Mouse (Mus musculus) limb, embryonic 11.5 days (tissue): ENCODE measurements around the gene Usp35. TPM values are rescaled to one million over a fixed set of nuclear protein-coding genes. Genes with fewer than 3 reads are reported as not detected.

Experiments used
- ATAC-seq: fragments of 200-750 bp; cut with Nextera tagmentation; 2 replicates; pipeline ENCODE4 v1.8.0; 2017; ENCODE audit warnings: low read depth; ENCODE audit not compliant: insufficient number of reproducible peaks, low FRiP score, low TSS enrichment
- DNase-seq: peaks from one replicate; pipeline ENCODE4 v3.0.0-alpha.2; 2015; ENCODE audit warnings: low spot score
- H3K27ac ChIP-seq: fragments of 300-500 bp; sonication (generic); replicated peaks from 2 replicates; pipeline ENCODE4 v1.5.1; 2014; ENCODE audit warnings: low read depth, mild to moderate bottlenecking, low read length
- H3K27me3 ChIP-seq: fragments of 300-500 bp; sonication (generic); 2 replicates; pipeline ENCODE4 v1.6.1; 2014; ENCODE audit warnings: mild to moderate bottlenecking, low read length, mixed read lengths; ENCODE audit not compliant: control insufficient read depth, insufficient read depth
- H3K36me3 ChIP-seq: fragments of 300-500 bp; sonication (generic); 2 replicates; pipeline ENCODE4 v1.6.1; 2014; ENCODE audit warnings: mild to moderate bottlenecking, low read length, moderate library complexity, mixed read lengths; ENCODE audit not compliant: control insufficient read depth, insufficient read depth
- H3K4me1 ChIP-seq: fragments of 300-500 bp; sonication (generic); 2 replicates; pipeline ENCODE4 v1.6.1; 2014; ENCODE audit warnings: low read length, mixed read lengths; ENCODE audit not compliant: control insufficient read depth, insufficient read depth
- H3K4me2 ChIP-seq: fragments of 300-500 bp; sonication (generic); 2 replicates; pipeline ENCODE4 v1.6.1; 2014; ENCODE audit warnings: low read depth, mild to moderate bottlenecking, moderate library complexity; ENCODE audit not compliant: severe bottlenecking
- H3K4me3 ChIP-seq: fragments of 300-500 bp; sonication (generic); 2 replicates; pipeline ENCODE4 v1.5.1; 2014; ENCODE audit warnings: low read depth, low read length
- H3K9ac ChIP-seq: fragments of 300-500 bp; sonication (generic); 2 replicates; pipeline ENCODE4 v1.6.1; 2014; ENCODE audit warnings: mild to moderate bottlenecking, low read length
- H3K9me3 ChIP-seq: fragments of 300-500 bp; sonication (generic); 2 replicates; pipeline ENCODE4 v1.6.1; 2016; ENCODE audit warnings: low read length; ENCODE audit not compliant: control insufficient read depth
- WGBS: fragments of 180-500 bp; shearing (Covaris S2); extraction: QIAGEN DNeasy Blood & Tissue Kit; methylation state at CpG from one replicate; pipeline ENCODE4 v1.1.7; 2014; 5-methylcytosine and 5-hydroxymethylcytosine counted together
- polyA plus RNA-seq: library from polyadenylated mRNA; unstranded; fragments of >200 nt; fragmentation: Nextera tagmentation; extraction: Ambion mirVana; gene quantifications from 2 replicates; pipeline ENCODE4 v1.2.1, GENCODE M21; 2014

Usp35 gene
- polyA plus RNA-seq, 1 experiment from 2014 or later = 2.5 TPM

DNA sequence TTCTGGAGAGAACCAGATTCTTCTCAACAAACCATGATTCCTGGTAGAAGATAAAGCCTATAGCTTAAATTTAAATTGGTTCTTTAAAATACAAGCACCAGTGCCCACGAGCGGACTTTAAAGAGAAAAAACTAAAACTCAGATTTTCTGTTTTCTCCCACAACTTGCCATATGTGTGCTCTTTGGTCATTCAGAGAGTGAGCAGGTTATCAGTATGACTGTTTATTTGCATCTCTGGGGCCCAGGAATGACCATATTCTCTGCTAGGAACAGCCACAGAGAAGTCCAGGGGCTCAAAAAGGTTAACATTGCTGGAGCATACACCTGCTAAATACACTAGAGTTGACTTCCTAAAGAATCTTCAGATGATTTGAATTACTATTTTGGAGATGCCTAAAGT is 33.5 kb downstream of the Usp35 start:
- WGBS = 87% methylated on average over 2 of the region's 2 CpGs
- Histone ChIP-seq H3K9me3 (no peaks in the 10 kb centered on the region), H3K27ac (no peak overlapping the region), H3K9ac (no peak overlapping the region), H3K4me3 (no peak overlapping the region), H3K36me3 (no peaks in the 10 kb centered on the region), H3K27me3 (no peaks in the 10 kb centered on the region), H3K4me1 (no peaks in the 10 kb centered on the region), H3K4me2 (no peak overlapping the region)
- no peak for ATAC-seq
- no peak for DNase-seq

- peak; percentile 74 for DNase-seq
- no peak for ATAC-seq
- WGBS = 0% methylated on average over 2 of the region's 2 CpGs
- no peaks in the 10 kb centered on the region for H3K27me3 ChIP-seq
- H3K4me1 ChIP-seq = no peaks in the 10 kb centered on the region
- no peak overlapping the region for H3K4me2 ChIP-seq
- no peaks in the 10 kb centered on the region for H3K9me3 ChIP-seq
- H3K27ac ChIP-seq = no peak overlapping the region
- H3K4me3 ChIP-seq = no peak overlapping the region
- H3K36me3 ChIP-seq = no peaks in the 10 kb centered on the region
- no peak overlapping the region for H3K9ac ChIP-seq
Observed at GRCm38 (mm10) chr7:97297466-97297865, 34.4 kb downstream of the Usp35 start.

GRCm38 (mm10) chr7:97296986-97297385 is 34.8 kb downstream of the Usp35 start:
- WGBS = 51% methylated on average over 2 of the region's 2 CpGs

DNA sequence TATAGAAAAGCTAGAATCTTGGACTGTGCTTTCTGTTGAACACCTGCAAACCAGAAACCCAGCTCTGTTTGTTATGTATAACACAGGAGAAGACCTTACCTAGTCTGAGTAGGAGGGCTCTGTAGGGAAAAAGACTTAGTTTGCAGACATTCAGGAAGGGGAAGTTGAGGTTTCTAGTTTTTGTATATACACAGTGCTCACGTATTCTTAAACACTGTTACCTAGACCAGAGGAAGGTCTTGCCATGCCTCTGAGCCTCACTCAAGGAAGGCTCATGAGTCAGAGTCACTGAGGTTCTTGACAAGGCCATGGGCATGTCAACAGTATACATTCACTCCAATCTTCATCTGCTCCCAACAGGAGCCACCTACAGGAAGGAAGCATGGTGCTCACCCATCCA is 60.8 kb downstream of the Usp35 start:
- Histone ChIP-seq H3K4me1 (no peaks in the 10 kb centered on the region), H3K27me3 (no peaks in the 10 kb centered on the region), H3K4me3 (no peak overlapping the region), H3K9ac (no peak overlapping the region), H3K27ac (no peak overlapping the region), H3K9me3 (no peaks in the 10 kb centered on the region), H3K4me2 (no peak overlapping the region), H3K36me3 (no peaks in the 10 kb centered on the region)
- no peak for DNase-seq
- ATAC-seq = no peak
- WGBS = 86% methylated on average over 1 of the region's 1 CpGs

More at GRCm38 (mm10) chr7:97296986-97297385, 34.8 kb downstream of the Usp35 start:
- Histone ChIP-seq H3K36me3 (no peaks in the 10 kb centered on the region), H3K4me1 (no peaks in the 10 kb centered on the region), H3K27ac (no peak overlapping the region), H3K4me2 (no peak overlapping the region), H3K27me3 (no peaks in the 10 kb centered on the region), H3K4me3 (no peak overlapping the region), H3K9ac (no peak overlapping the region), H3K9me3 (no peaks in the 10 kb centered on the region)
- DNase-seq (no peak), ATAC-seq (no peak)

GRCm38 (mm10) chr7:97270367-97270766 is 61.5 kb downstream of the Usp35 start:
- no peak for DNase-seq

GRCm38 (mm10) chr7:97262541-97262940 is 69.3 kb downstream of the Usp35 start:
- ATAC-seq (no peak), DNase-seq (no peak)
- no peak overlapping the region for H3K27ac ChIP-seq
- WGBS = 80% methylated on average over 1 of the region's 1 CpGs
- no peak overlapping the region for H3K4me2 ChIP-seq
- H3K4me3 ChIP-seq = no peak overlapping the region
- no peak overlapping the region for H3K9ac ChIP-seq
- no peaks in the 10 kb centered on the region for H3K4me1 ChIP-seq
- H3K9me3 ChIP-seq = no peaks in the 10 kb centered on the region
- no peaks in the 10 kb centered on the region for H3K27me3 ChIP-seq
- H3K36me3 ChIP-seq = no peaks in the 10 kb centered on the region

More at GRCm38 (mm10) chr7:97270367-97270766, 61.5 kb downstream of the Usp35 start:
- Histone ChIP-seq H3K9me3 (no peaks in the 10 kb centered on the region), H3K4me3 (no peak overlapping the region), H3K27me3 (no peaks in the 10 kb centered on the region), H3K27ac (no peak overlapping the region), H3K36me3 (no peaks in the 10 kb centered on the region), H3K4me1 (no peaks in the 10 kb centered on the region), H3K4me2 (no peak overlapping the region), H3K9ac (no peak overlapping the region)
- ATAC-seq = no peak

Other genes with a start within 250 kb of the Usp35 start
- gene Kctd21, start 307 bp upstream of the Usp35 start, polyA plus RNA-seq = 3.6 and 4.3 TPM in 2 replicates
- gene Alg8, start 39.6 kb upstream of the Usp35 start, polyA plus RNA-seq = 38.6 and 45.3 TPM in 2 replicates
- 337 and 342 TPM in 2 replicates for gene Ndufc2, start 68.0 kb upstream of the Usp35 start, polyA plus RNA-seq
- 0.27 TPM in 1 of 2 replicates, not detected in the other for gene Thrsp, start 85.7 kb upstream of the Usp35 start, polyA plus RNA-seq
- 0.65 and 1.6 TPM in 2 replicates for gene Kctd14, start 119.3 kb upstream of the Usp35 start, polyA plus RNA-seq
- 70.7 and 73.2 TPM in 2 replicates for gene Ints4, start 148.9 kb upstream of the Usp35 start, polyA plus RNA-seq
- gene Aamdc, start 247.5 kb upstream of the Usp35 start, polyA plus RNA-seq = 43.4 and 43.5 TPM in 2 replicates
- gene Rsf1, start 247.9 kb upstream of the Usp35 start, polyA plus RNA-seq = 29.2 and 29.7 TPM in 2 replicates